Mouse (Mus musculus): ENCODE results near the gene Pnkp.
A peak's percentile ranks its signal among the peaks of the same experiment; 100 is the strongest.

The Pnkp gene

GRCm38 (mm10) chr7:44826771-44827170 is 30.2 kb upstream of the Pnkp start:
- DNase-seq (ENCODE audit: low read depth in 2 of 2, low spot score in 2 of 2): no peak

DNA sequence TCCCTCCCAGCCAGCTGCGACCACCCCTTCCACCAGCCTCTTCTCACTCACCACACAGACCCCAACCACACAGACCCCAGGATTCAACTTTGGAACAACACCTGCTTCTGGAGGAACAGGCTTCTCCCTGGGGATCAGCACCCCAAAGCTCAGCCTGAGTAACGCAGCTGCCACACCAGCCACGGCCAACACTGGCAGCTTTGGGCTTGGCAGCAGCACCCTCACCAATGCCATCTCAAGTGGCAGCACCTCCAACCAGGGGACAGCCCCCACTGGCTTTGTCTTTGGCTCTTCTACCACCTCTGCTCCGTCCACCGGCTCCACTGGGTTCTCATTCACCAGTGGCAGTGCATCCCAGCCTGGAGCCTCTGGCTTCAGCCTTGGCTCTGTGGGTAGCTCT is 28.2 kb upstream of the Pnkp start:
- DNase-seq (ENCODE audit: low read depth in 2 of 2, low spot score in 2 of 2): no peak

DNA sequence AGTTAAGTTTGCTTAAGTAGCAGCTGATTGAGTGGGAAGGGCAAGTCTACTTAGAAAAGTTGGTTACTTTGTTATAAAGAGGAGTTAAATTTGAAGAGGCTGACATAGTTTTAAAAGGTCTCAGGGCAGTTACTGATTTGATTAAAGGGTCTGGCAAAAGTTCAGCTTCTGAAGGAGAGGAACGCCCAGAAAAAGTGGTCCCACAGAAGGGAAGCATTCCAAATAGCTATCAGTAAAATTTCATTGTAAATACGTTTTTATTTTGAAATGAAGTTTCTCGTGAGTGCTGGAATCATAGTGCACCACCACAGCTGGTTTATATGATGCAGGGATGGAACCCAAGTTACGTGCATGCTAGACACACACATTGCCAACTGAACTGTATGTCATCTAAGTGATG is 24.2 kb upstream of the Pnkp start:
- DNase-seq (ENCODE audit: low read depth in 2 of 2, low spot score in 2 of 2): no peak

GRCm38 (mm10) chr7:44835373-44836015 is 21.4 kb upstream of the Pnkp start:
- DNase-seq (ENCODE audit: low read depth in 2 of 2, low spot score in 2 of 2): no peak

DNA sequence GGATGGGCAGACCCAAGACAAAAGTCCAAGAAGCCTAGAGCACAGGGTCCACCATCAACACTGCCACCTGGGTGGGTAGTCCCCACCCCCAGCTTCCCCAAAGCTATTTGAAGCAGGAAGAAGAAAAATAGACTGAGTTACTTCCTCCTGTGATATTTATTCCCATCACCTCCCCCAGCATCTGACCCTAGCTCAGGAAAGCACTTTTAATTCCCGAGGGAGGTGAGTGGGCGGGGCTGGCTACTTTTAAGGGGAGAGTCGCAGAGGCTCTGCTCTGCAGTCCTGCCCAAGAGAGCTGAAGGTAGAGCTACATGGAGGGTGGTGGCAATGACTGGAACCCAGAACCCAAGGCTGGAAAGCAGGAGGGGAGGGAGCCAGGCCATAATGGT is 20.9 kb upstream of the Pnkp start:
- DNase-seq (ENCODE audit: low read depth in 2 of 2, low spot score in 2 of 2): no peak

DNA sequence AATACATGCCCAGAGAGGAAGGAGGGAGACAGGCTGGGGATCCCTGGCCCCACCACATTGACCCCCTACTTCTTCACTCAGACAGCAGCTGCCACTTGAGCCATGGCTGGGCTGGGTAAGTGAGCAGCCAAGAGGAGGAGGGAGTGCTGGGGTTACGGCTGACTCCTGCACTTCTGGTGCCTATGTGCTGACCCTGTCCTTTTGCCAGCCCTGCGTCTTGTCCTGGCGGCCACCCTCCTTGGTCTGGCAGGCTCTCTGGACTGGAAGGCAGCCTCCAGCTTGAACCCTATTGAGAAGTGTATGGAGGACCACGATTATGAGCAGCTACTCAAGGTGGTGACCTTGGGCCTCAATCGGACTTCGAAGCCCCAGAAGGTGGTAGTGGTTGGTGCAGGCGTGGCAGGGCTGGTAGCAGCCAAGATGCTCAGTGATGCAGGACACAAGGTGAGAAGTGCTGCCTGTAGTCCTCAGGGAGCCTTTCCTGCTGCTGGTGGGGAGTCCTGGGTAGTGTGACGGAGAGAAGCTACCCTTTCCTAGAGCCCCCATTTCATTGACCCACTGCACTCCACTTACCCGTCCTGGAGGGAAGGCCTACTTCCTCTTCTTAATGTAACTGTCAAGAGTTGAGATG is 20.4 kb upstream of the Pnkp start:
- DNase-seq (ENCODE audit: low read depth in 2 of 2, low spot score in 2 of 2): no peak

- DNase-seq (ENCODE audit: low read depth in 2 of 2, low spot score in 2 of 2): no peak
These were observed 18.9 kb upstream of the Pnkp start for GRCm38 (mm10) chr7:44838073-44838472.

- no peak for DNase-seq (ENCODE audit: low read depth in 2 of 2, low spot score in 2 of 2)
These were observed 17.8 kb upstream of the Pnkp start for GRCm38 (mm10) chr7:44839171-44839490.

DNA sequence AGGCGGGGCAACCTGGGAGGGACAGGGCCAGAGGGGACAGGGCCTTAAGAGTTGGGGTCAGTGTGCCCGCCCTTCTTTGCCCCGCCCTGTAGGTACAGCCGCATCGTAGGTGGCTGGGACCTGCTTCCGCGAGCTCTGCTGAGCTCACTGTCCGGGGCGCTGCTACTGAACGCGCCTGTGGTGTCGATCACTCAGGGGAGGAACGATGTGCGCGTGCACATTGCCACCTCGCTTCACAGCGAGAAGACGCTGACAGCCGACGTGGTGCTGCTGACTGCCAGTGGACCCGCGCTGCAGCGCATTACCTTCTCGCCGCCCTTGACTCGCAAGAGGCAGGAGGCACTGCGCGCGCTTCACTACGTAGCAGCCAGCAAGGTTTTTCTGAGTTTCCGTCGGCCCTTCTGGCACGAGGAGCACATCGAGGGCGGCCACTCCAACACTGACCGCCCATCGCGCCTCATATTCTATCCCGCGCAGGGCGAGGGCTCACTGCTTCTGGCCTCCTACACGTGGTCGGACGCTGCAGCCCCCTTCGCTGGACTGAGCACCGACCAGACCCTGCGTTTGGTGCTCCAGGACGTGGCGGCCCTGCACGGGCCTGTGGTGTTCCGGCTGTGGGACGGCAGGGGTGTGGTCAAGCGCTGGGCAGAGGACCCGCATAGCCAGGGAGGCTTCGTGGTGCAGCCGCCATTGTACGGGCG is 17.3 kb upstream of the Pnkp start:
- peak; percentile 47 to 59 for DNase-seq (ENCODE audit: low read depth in 2 of 2, low spot score in 2 of 2)

- DNase-seq (ENCODE audit: low read depth in 2 of 2, low spot score in 2 of 2): no peak
These were observed 16.5 kb upstream of the Pnkp start for GRCm38 (mm10) chr7:44840426-44840825.

GRCm38 (mm10) chr7:44841825-44842463 is 15.0 kb upstream of the Pnkp start:
- DNase-seq (ENCODE audit: low read depth in 2 of 2, low spot score in 2 of 2): no peak

DNA sequence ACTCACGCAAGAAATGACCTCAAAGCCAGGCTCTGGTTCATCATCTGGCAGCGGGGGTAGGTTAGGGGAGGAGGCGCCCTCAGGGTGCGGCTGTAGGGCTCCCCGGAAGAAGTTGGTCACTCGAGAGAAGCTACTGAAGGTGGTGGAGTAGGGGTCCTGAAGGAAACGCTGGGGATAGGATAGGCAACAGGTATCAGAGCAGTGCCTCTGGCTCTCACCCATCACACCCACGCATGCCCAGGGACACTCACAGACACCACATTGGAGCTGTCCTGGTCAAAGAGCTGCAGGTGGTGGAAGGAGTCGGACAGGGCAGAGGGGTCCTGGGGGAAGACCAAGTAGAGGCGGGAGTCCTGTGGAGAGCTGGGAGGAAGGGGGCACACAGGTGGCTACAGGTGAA is 11.9 kb upstream of the Pnkp start:
- DNase-seq (ENCODE audit: low read depth in 2 of 2, low spot score in 2 of 2): no peak

GRCm38 (mm10) chr7:44846804-44847203 is 10.1 kb upstream of the Pnkp start:
- no peak for DNase-seq (ENCODE audit: low read depth in 2 of 2, low spot score in 2 of 2)

GRCm38 (mm10) chr7:44847772-44848171 is 9.2 kb upstream of the Pnkp start:
- no peak for DNase-seq (ENCODE audit: low read depth in 2 of 2, low spot score in 2 of 2)

GRCm38 (mm10) chr7:44848561-44849415 is 8.2 kb upstream of the Pnkp start, which contains the start of the genes Akt1s1 and Tbc1d17:
Gene Akt1s1 (plus strand): TSS chr7:44848991.
Gene Tbc1d17 (minus strand): TSS chr7:44849079.
- peak; percentile 98 for DNase-seq (ENCODE audit: low read depth in 2 of 2, low spot score in 2 of 2)

- DNase-seq (ENCODE audit: low read depth in 2 of 2, low spot score in 2 of 2): peak; percentile 80 to 84
These were observed 7.4 kb upstream of the Pnkp start for GRCm38 (mm10) chr7:44849416-44850111.

GRCm38 (mm10) chr7:44850146-44850545 is 6.8 kb upstream of the Pnkp start:
- DNase-seq (ENCODE audit: low read depth in 2 of 2, low spot score in 2 of 2): no peak

GRCm38 (mm10) chr7:44850789-44851624 is 5.9 kb upstream of the Pnkp start:
- DNase-seq (ENCODE audit: low read depth in 2 of 2, low spot score in 2 of 2): no peak

DNA sequence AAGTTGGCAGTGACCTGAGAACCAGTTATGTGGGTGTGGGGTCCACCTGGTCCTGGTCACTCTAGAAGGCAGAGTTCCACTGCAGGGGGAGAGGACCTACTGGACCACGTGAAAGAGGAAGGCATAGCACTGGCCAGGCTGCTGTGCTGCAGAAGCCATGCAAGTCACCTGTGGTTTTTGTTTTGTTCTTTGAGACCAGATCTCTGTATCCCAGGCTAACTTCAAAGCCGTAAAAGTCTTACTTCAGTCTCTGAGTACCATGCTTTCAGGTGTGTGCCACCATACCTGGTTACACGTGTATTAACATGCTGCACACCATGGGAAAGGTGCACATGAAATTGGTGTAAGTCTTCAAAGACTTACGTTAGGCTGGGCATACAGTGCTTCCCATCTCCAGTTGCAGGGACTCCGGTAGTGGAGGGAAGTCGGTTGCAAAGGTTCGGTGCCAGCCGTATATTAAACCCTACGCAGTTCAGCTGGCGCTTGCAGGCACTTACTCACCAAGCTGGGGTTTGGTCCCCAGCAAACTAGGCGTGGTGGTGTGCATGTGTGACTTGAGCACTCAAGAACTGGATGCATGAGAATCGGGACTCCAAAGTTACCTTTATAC is 5.2 kb upstream of the Pnkp start:
- no peak for DNase-seq (ENCODE audit: low read depth in 2 of 2, low spot score in 2 of 2)

Data from CD8-positive naive resting alpha-beta T cell, adult 2 months (primary cell).